Mouse (Mus musculus): ENCODE results near the gene Rps6kb1.
A peak's percentile ranks its signal among the peaks of the same experiment; 100 is the strongest.

The Rps6kb1 gene

DNA sequence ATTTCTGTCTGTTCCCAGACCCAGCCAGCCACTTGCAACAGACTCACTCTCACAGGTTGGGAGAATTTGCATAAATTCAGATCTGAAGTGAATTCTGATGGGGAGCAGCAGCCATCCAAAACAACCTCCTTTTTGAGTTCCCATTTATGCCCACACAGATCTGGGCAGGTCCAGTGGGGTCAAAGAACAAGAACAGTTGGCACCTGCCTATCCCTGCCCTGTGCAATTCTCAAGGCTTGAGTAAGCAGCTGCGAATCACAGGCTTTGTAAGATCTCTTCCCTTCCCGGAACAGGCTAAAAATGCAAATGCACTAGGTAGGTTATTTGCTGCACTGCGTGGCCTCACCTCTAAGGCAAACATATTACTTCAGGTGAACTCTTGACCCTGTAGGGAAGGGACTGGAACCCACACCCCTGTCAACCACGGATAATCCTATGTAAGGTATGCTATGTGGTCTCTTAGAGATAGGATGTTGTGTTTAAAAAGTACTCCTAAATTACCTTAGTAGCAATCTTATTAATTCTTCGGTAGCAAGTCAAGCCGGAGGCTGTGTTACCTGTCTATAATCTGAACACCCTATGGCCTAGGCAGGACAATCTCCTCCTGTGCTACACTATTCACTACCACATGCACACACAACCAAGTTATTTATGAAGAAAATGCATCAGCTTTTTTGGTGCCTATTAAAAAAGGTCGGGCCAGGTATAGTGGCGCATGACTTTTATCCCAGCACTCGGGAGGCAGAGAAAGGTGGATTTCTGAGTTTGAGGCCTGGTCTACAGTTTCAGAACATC lies 35.9 kb upstream of the Rps6kb1 start:
- no peak for DNase-seq

DNA sequence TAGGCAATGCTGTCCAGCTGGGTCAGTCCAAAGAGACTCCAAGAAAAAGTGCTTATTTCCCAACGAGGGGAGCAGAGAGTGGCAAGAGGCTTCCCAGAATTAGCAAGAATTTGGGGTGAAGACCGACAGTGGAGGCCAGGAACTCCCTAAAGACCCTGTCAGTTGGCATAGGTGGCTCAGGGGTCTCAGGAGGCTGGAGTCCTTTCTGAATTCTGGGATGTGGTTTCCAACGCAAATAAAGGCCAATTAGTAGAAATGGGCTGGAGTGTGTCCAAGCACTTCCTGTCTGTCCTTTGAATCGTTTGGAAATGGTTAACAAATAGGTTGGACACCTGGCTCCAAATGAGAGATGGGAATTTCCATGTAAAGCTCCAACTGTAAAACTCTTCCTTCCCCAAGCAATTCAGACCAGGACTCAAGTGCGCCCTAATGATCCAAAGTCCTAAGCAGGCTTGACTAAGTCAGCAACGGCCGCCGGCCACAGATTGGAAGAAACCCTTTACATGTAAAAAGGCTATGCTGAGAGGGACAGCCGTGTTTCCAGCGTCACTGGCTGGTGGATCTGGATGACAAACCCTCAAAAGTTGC lies 35.2 kb upstream of the Rps6kb1 start:
- no peak for DNase-seq

DNA sequence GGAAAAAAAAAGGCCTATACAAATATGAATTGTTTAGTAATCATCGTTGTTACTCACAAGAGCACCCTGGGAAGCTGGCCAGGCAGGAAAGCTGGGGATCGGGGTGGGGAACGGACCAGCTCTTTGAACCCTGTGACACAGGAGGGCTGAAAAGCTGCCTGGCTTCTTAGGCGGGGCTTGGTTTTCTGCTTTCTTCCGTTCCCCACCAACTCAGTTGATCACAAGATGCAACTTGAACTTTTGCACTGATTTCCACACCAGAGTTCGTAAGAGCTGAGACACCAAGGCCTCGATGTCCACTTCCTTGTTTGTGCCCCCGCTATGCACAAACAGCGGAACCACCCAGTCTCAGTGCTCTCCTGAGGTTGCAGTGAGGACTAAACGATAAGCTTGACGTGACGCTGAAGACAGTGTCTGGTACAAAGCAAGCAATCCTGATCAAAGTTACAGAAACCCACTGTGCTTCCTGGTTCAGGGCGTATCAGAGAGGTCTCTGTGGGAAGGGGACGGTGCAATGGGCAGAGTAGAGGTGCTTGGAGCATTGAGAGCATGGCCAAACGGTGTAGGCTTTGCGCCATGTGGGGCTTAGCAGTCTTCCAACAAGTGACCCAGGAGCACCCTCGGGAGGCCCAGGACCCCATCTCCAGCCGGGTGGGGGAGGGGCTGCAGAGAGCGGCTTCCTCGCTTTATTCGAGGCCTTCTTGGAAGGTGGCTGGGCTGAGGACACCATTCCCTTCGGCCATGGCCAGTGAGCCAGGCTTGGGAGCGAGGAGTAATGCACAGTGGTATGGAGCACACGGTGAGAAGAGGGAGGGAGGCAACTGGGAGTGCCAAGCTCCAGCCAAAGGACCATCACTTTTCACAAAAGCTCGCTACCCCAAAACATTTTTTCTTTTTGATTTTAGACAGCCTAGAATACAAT lies 34.5 kb upstream of the Rps6kb1 start:
- peak; percentile 24 for DNase-seq

DNA sequence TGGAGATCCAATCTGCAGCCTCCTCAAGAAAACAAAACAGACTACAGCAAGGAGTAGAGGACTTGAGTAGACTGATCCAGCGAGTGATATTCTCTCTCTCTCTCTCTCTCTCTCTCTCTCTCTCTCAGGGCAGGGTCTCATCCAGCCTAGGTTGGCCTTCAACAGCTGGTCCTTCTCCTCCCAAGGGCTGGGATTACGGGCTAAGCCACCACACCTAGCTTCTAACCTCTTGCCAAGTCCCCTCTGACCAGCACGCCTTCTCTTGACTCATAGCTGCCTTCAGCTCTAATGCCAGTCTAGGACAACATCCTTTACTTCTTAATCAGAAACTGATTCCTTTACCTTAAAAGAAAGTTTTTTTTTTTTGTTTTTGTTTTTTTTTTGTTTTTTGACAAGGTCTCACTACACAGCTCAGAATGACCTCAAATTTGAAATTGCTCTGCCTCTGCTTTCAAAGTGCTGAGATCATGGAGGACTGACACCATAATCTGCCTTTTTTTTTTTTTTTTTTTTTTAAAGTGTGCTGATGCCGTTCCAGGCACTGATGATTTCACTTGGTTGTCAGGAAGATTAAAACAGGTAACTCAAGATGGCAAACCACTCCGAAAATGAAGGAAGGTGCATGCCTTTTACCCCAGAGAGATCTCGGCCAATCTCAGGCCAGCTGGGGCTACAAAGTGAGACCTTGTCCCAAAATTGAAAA lies 33.7 kb upstream of the Rps6kb1 start:
- DNase-seq: no peak

DNA sequence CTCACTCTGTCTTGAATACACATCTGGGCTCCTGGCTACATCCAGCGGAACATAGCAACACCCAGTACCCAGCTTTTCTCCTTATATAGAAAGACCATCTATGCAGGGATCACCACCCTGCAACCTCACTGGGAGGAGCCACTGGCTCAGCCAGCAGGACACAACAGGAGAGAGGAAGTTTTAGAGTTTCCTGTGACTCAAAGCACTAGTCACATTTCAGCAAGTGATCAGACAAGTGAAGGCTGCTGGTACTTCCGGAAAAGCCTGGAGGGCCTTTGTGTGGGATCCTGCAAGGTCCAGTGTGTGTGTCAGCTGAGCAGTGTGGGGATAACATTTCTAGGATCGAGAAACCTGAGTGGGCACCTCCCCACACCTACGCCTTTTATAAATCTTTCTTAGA lies 32.6 kb upstream of the Rps6kb1 start:
- DNase-seq: peak; percentile 37

GRCm38 (mm10) chr11:86575632-86576378 lies 31.2 kb upstream of the Rps6kb1 start:
- no peak for DNase-seq

DNA sequence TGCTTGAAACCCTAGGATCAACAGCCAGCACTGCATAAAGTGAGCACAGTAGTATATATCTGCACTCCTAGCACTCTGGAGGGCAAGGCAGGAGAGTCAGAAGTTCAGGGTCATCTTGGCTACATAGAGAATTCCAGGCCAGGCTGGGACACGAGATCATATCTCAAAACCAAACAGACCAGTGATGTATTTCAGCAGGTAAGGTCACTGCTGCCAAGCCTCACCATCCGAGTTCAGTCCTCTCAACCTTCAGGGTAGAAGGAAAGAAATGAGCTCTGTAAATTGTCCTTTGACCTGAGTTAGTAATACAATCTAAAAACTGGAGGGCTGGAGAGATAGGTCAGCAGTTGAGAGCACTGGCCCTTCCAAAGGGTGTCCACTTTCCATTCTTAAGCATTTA lies 29.8 kb upstream of the Rps6kb1 start:
- no peak for DNase-seq

DNA sequence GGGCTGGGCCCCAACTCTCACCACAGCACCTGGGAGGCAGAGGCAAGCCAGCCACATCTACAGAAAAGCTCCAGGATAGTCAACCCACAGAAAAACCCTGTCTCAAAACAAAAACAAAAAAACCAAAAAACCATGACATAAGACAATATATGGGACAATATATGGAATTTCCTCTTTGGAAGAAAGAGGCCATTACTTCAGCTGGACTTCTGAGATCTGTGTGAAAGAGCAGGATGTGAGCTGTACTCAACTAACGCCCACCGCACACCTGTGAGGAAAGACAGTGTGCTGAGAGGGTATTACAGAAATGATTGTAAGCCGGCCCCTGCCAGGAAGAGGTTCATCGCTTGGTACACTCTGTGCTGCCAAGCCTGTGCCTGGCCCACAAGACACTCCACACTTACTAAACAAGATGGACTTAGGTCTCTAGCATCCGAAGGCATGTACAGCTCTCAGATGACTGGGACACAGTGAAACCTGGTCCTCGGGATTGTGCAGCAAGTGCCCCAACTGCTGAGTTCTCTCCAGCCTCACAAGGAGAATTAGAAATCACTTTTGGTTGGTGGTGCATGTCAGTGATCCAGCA lies 29.1 kb upstream of the Rps6kb1 start:
- DNase-seq: no peak

GRCm38 (mm10) chr11:86572623-86573022 lies 28.0 kb upstream of the Rps6kb1 start:
- no peak for DNase-seq

- no peak for DNase-seq
Measured at GRCm38 (mm10) chr11:86571871-86572270, 27.3 kb upstream of the Rps6kb1 start.

DNA sequence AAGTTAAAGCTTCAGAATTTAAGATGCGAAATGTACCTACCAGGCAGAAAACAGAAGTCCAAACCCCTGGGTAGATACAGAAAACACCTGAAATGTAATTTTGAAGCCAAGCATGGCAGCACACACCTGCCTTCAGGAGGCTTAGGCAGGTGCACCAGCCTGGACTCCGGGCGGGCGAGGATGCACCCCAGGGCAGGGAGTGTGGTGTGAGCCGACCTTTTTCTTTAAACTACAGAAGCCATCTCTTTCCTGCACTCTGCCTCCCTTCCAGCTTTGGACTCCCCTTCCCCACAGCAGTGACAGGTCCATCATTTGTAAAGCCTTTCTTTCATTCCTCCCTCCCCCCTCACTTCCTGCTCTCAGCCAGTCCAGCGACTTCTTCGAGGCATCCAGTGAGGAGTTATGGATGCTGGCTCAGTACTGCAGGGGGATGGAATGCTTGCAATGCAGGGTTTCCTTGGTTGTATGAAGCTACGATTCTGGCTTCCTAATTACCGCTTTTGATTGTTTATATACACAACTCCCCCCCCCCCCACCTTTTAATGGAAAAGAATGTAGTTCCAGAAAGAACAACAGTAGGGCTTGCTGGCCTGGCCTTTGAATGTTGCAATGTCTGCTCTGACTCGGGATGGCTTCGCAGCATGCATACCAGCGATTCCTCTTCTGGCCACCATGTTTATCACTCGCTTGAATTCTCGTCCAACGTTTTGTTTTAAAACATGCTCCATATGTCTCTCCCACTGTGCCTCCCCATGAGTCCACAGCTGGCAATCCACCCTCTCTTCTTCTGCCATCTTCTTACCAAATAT lies 26.6 kb upstream of the Rps6kb1 start:
- peak; percentile 17 for DNase-seq

GRCm38 (mm10) chr11:86570261-86570746 lies 25.7 kb upstream of the Rps6kb1 start:
- peak; percentile 20 for DNase-seq

DNA sequence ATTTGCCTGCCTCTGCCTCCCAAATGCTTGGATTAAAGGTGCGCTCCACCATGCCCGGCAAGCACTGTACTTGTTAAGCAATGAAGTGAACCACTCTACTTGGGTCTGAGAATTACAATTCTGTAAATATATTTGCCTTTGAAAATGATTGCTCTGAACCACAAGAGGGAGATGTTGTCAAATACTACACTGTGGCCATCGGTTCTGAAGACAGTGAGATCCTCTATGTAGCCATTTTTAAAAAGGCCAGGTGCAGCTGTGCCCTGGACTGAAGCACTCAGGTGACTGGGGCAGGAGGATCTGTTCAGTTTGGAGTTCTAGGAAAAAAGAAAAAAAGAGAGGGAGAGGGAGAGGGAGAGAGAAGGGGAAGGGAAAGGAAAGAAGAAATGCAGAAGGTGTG lies 23.8 kb upstream of the Rps6kb1 start:
- DNase-seq: no peak

GRCm38 (mm10) chr11:86558258-86558657 lies 13.7 kb upstream of the Rps6kb1 start:
- no peak for DNase-seq

DNA sequence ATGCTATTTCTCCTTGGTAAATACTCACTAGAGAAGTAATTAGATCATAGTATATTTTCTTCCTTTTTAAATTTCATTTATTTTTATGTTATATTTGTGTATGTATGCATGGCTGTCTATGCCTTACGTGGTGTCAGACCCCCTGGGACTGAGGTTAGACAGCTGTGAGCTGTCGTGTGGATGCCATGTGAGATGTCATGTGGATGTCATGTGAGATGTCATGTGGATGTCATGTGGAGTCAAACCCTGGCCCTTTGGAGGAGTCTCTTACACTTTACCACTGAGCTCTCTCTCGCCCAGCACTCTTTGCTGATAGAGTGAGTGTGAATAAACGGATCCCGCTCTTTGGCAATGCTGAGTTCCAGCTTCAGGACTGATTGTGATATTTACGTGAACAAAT lies 8.9 kb upstream of the Rps6kb1 start:
- DNase-seq: no peak

GRCm38 (mm10) chr11:86547412-86547811 lies 2.8 kb upstream of the Rps6kb1 start:
- peak; percentile 10 for DNase-seq

GRCm38 (mm10) chr11:86545556-86545955 lies 951 bp upstream of the Rps6kb1 start:
- peak; percentile 20 for DNase-seq

DNA sequence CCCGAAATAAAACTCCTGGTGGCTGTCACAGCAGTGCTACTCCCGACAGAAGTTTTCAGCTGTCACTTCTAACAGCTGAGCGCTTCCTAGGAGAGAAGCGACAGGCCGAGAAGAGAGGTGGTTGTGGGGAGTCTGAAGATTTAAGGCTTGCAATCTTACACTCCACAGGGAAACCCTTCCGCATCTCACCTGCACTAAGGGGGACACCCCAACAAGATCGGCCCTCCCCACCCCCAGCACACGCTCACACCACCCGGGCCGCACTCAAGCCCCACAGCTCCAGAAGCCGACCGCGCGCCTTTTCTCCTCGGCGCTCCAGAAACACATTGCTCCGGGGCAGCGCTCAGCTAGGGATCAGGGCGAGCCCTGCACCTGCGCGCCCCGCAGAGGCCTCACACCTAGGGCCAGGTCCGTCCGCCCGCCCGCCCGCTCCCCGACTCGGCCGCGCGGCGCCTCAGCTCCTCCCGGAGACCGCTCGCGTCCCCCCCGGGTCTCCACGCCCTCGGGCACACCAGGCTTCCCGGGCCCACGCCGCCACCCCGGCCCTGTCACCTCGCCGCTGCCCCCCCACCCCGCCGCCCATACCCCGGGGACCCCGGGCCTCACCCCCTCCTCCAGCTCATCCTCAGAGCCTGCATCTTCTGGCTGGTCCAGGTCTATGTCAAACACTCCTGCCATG lies 506 bp downstream of the Rps6kb1 start:
- DNase-seq: peak; percentile 63

- DNase-seq: no peak
Measured at GRCm38 (mm10) chr11:86542851-86543250, 1.8 kb downstream of the Rps6kb1 start.

- DNase-seq: no peak
Measured at GRCm38 (mm10) chr11:86540476-86540845, 4.1 kb downstream of the Rps6kb1 start.
